Mouse (Mus musculus): Measurements from ENCODE around the gene Kctd17. TPM values are rescaled to one million over a fixed set of nuclear protein-coding genes. Genes with fewer than 3 reads are reported as not detected.

Gene Kctd17
- polyA plus RNA-seq (2012; rRNA removed), result 61.5 and 85.3 TPM in 2 replicates

DNA sequence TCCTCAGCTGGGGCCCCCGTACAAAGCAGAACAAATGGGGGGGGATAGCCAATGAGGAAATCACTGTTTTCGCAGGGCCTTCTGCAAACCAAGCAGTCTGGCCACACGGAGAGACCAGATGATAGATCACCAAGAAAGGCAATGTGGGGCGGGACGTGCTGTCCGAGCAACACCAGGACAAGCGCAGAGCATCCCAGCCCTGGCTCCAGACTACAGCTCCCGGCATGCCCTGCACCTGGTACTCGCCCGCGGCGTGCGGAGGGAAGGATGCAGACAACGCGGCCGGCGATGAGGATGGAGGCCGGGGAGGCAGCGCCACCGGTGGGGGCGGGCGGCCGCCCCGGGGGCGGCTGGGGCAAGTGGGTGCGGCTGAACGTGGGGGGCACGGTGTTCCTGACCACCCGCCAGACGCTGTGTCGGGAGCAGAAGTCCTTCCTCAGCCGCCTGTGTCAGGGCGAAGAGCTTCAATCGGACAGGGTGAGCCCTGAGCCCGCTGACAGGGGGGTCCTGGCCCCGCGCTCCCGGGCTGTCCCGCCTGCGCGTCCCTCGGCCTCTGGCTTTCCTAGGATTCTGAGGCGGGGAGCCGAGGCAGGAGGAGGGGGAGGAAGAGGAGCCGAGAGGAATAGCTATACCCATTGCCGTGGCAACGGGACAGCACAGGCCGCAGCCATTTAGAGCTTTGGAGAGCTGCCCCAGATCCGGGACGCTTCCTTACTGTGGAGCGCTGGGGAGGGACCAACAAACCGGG, at the start of gene Kctd17:
Gene Kctd17, plus strand, starts transcription at position 174 of the 748 bp plus-strand sequence.
- DNase-seq (ENCODE audit: low read depth in 1 of 2, low spot score in 2 of 2), result no peak
- H3K36me3 ChIP-seq (ENCODE audit: control insufficient read depth, insufficient read depth, low read length), result no peaks in the 10 kb centered on the region
- H3K27ac ChIP-seq (ENCODE audit: insufficient read depth, low read length), result peak within 1 kb of the TSS; percentile 46
- H3K27me3 ChIP-seq (ENCODE audit: control insufficient read depth, insufficient read depth, low read length), result peaks cover 5% of the 10 kb centered on the region; the same call in 1 of the 2 replicates
- 5% methylated on average over 52 of the region's 52 CpGs for WGBS
- no peaks in the 10 kb centered on the region for H3K4me1 ChIP-seq (ENCODE audit: control insufficient read depth, insufficient read depth, insufficient read length)
- H3K4me3 ChIP-seq (ENCODE audit: extremely low read depth, insufficient read depth, insufficient read length), result peak within 1 kb of the TSS; percentile 45; the same call in 1 of the 2 replicates
- no peak for TF ChIP-seq POLR2A (IDR thresholded peaks at IDR 0.05; ENCODE audit: low read depth, low read length)
- no peak for TF ChIP-seq CTCF (IDR thresholded peaks at IDR 0.05; ENCODE audit: extremely low read depth, insufficient read depth, insufficient read length, insufficient replicate concordance)

DNA sequence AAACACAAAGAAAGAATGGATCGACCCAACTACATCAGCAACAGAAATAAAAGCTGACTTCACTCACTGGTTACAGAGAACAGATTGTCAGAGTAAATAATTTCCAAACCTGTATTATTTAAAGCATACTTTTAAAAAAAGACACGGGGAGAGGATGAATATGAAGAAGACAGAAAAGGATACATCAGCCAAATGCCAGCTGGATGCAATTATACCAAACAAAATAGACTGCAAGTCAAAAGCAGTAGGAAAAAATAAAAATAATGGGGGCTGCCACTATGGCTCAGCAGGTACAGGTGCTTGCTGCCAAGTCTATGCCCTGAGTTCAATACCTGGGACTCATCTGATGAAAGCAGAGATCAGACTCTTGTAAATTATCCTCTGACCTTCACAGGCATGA, 48.2 kb upstream of the Kctd17 start:
- TF ChIP-seq CTCF (IDR thresholded peaks at IDR 0.05; ENCODE audit: extremely low read depth, insufficient read depth, insufficient read length, insufficient replicate concordance) (no peak), POLR2A (IDR thresholded peaks at IDR 0.05; ENCODE audit: low read depth, low read length) (no peak)
- H3K4me1 ChIP-seq (ENCODE audit: control insufficient read depth, insufficient read depth, insufficient read length), result no peaks in the 10 kb centered on the region
- H3K27me3 ChIP-seq (ENCODE audit: control insufficient read depth, insufficient read depth, low read length), result no peaks in the 10 kb centered on the region
- 90% methylated on average over 2 of the region's 2 CpGs for WGBS
- no peak overlapping the region for H3K4me3 ChIP-seq (ENCODE audit: extremely low read depth, insufficient read depth, insufficient read length)
- no peak for DNase-seq (ENCODE audit: low read depth in 1 of 2, low spot score in 2 of 2)
- no peak overlapping the region for H3K27ac ChIP-seq (ENCODE audit: insufficient read depth, low read length)
- H3K36me3 ChIP-seq (ENCODE audit: control insufficient read depth, insufficient read depth, low read length), result no peaks in the 10 kb centered on the region

DNA sequence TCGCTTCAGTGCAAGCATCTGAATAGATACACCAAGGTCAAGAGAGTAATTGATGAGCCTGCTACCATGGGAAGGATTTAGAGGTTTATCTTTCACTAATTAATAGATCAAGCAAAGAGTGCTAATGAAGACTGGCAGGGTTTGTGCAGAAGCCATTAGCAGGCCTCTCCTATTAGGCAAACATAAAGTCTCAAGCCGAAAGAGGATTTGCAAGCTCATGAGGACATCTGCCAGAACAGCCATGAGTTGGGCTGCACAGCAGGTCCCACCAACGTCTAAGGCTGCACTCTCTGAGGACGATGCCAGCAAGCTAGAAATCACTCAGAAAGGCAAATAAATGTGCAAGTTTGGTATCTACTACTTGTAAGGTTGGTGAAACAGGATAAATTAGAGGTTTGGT, 47.6 kb upstream of the Kctd17 start:
- no peaks in the 10 kb centered on the region for H3K36me3 ChIP-seq (ENCODE audit: control insufficient read depth, insufficient read depth, low read length)
- no peak for TF ChIP-seq CTCF (IDR thresholded peaks at IDR 0.05; ENCODE audit: extremely low read depth, insufficient read depth, insufficient read length, insufficient replicate concordance)
- no peak for TF ChIP-seq POLR2A (IDR thresholded peaks at IDR 0.05; ENCODE audit: low read depth, low read length)
- WGBS, result 85% methylated on average over 4 of the region's 4 CpGs

DNA sequence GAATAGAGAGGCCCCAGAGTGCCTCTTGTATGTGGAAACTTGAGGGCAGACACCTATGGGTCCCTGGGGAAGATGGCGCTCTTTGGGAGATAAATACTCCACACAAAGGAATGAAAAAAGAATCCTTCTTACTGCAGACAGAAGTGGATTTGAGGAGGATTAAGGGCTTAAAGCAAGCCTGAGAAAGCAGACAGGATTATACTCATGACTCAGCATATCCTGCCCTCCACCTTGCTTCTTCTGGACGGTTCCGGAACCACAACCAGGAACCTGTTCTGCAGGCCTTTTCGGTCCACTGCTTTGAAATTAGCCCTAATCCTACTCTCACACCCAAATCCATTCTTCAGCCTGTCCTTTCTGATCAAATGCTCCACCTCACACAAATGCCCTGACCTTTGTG, 46.2 kb upstream of the Kctd17 start:
- no peak overlapping the region for H3K4me3 ChIP-seq (ENCODE audit: extremely low read depth, insufficient read depth, insufficient read length)
- H3K27ac ChIP-seq (ENCODE audit: insufficient read depth, low read length), result no peak overlapping the region
- no peaks in the 10 kb centered on the region for H3K27me3 ChIP-seq (ENCODE audit: control insufficient read depth, insufficient read depth, low read length)
- no peaks in the 10 kb centered on the region for H3K36me3 ChIP-seq (ENCODE audit: control insufficient read depth, insufficient read depth, low read length)
- WGBS, result 80% methylated on average over 4 of the region's 4 CpGs
- no peak for TF ChIP-seq POLR2A (IDR thresholded peaks at IDR 0.05; ENCODE audit: low read depth, low read length)
- TF ChIP-seq CTCF (IDR thresholded peaks at IDR 0.05; ENCODE audit: extremely low read depth, insufficient read depth, insufficient read length, insufficient replicate concordance), result no peak
- no peak for DNase-seq (ENCODE audit: low read depth in 1 of 2, low spot score in 2 of 2)
- H3K4me1 ChIP-seq (ENCODE audit: control insufficient read depth, insufficient read depth, insufficient read length), result no peaks in the 10 kb centered on the region

More for the DNA sequence above, 47.6 kb upstream of the Kctd17 start:
- Histone ChIP-seq H3K27ac (ENCODE audit: insufficient read depth, low read length) (no peak overlapping the region), H3K4me1 (ENCODE audit: control insufficient read depth, insufficient read depth, insufficient read length) (no peaks in the 10 kb centered on the region), H3K4me3 (ENCODE audit: extremely low read depth, insufficient read depth, insufficient read length) (no peak overlapping the region), H3K27me3 (ENCODE audit: control insufficient read depth, insufficient read depth, low read length) (no peaks in the 10 kb centered on the region)
- no peak for DNase-seq (ENCODE audit: low read depth in 1 of 2, low spot score in 2 of 2)

DNA sequence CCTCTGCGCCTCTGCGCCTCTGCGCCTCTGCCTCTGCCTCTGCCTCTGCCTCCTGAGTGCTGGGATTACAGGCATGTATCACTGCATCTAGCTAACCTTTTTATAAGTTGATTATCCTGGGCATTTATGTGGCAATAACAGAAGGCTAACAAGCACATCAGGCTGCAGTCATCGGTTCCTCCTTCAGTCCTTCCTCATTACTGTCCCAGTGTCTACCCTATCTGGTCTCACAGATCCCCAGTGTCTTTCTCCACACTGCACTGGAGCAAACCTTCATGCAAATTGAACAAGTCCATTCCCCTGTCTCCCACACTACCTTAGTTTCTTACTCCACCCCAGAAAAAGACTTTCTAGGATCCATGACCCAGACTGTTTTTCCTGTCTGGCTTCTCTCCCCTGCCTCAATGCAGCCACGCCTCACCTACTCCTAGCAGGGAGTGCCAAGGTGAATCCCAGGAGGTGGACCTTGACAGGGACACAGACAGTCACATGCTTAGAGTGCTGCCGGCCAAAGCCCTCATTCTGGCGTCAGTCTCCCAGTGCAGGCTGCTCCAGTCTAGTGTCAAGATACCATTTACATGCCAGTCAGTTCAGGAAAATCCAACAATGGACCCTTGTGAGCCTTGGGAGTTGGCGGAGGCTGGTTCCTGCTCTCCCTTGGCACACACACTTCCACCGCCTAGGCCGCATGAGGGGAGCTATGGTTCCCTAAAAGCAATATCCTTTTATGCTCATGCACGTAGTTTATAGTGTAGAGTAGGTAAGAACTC, 44.7 kb upstream of the Kctd17 start:
- no peak for DNase-seq (ENCODE audit: low read depth in 1 of 2, low spot score in 2 of 2)
- Histone ChIP-seq H3K4me1 (ENCODE audit: control insufficient read depth, insufficient read depth, insufficient read length) (no peaks in the 10 kb centered on the region), H3K36me3 (ENCODE audit: control insufficient read depth, insufficient read depth, low read length) (no peaks in the 10 kb centered on the region), H3K27ac (ENCODE audit: insufficient read depth, low read length) (no peak overlapping the region), H3K27me3 (ENCODE audit: control insufficient read depth, insufficient read depth, low read length) (no peaks in the 10 kb centered on the region), H3K4me3 (ENCODE audit: extremely low read depth, insufficient read depth, insufficient read length) (no peak overlapping the region)
- WGBS, result 85% methylated on average over 11 of the region's 11 CpGs
- TF ChIP-seq CTCF (IDR thresholded peaks at IDR 0.05; ENCODE audit: extremely low read depth, insufficient read depth, insufficient read length, insufficient replicate concordance) (no peak), POLR2A (IDR thresholded peaks at IDR 0.05; ENCODE audit: low read depth, low read length) (no peak)

DNA sequence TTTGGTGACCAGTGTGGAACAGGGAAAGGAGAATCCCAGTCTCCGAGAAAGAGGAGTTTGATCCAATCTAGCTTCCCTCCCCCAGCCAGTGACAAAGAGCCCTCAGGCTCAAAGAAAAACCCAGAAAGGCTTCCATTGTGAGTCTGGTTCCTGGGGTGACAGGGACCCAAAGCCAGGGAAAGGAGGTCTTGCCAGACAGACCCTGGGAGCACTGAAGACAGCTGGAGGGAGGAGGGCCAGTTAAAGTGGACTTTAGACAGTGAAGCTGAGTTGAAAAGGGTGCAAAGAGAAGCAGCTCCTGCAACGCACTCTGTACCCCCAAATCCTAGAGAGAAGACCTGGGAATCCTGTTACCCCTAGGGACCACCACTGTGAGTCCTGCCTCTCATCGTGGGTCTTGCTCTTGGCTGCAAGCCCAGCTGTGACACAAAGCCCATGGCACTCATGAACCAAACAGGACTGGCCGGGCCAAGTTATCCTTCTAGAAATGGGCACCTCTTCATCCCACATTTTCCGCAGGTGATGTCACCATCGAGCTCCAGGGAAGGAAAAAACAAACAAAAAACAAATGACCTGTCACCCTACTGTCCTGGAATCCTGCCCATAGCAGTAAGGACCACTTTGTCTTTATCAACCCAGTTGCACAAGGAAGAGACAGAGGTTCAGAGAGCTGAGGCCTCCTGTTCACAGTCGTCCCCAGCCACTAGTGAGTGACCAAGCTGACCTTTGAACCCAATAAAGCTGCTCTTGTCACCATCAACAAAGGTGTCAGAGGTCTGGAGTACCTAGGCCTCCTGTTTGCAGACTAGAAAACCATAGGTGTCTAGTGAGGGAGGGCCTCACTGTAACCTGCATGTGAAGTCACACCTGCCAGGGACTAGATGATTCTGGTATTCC, 43.9 kb upstream of the Kctd17 start:
- no peak for TF ChIP-seq CTCF (IDR thresholded peaks at IDR 0.05; ENCODE audit: extremely low read depth, insufficient read depth, insufficient read length, insufficient replicate concordance)
- TF ChIP-seq POLR2A (IDR thresholded peaks at IDR 0.05; ENCODE audit: low read depth, low read length), result no peak
- Histone ChIP-seq H3K27me3 (ENCODE audit: control insufficient read depth, insufficient read depth, low read length) (no peaks in the 10 kb centered on the region), H3K27ac (ENCODE audit: insufficient read depth, low read length) (no peak overlapping the region), H3K4me3 (ENCODE audit: extremely low read depth, insufficient read depth, insufficient read length) (no peak overlapping the region), H3K4me1 (ENCODE audit: control insufficient read depth, insufficient read depth, insufficient read length) (no peaks in the 10 kb centered on the region), H3K36me3 (ENCODE audit: control insufficient read depth, insufficient read depth, low read length) (no peaks in the 10 kb centered on the region)
- 76% methylated on average over 7 of the region's 7 CpGs for whole genome bisulfite sequencing
- DNase-seq (ENCODE audit: low read depth in 1 of 2, low spot score in 2 of 2), result no peak

All from spleen, adult 2 months (tissue).